ENCODE assay signal across 9 mouse cellular contexts in the genomic region with DNA sequence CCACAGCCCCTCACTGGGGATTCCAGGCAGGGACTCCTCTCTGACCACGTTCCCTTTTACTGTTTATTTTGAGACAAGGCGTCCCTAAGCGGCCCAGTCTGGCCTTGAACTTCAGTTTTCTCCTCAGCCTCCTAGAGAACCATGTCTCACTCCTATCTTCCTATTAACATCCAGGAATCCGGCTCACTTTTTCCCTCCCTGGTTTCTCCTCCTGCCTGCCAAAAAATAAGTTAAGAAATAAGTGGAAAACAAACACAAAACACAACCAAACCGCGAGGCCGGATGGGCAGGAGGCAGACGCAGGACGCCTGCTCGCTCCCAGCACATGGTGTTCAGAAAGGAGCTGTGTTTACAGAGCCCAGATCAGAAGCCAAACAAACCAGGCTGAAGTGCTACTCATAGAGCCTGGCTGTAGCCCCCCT. TPM values are rescaled to one million over a fixed set of nuclear protein-coding genes. Genes with fewer than 3 reads are reported as not detected.
A peak's percentile ranks its signal among the peaks of the same experiment; 100 is the strongest.
DNase-seq lines count a peak whose midpoint lies in the region; ATAC-seq and TF ChIP-seq lines count a peak whose summit lies in the region.
"Had no signal": no experiment of that assay in that cellular context is flagged by ENCODE, and none has a peak within 500 bp of the region (broad histone marks: within the 10 kb centered on the region; RNA-seq: fewer than 3 reads in every experiment).

No protein-coding gene starts in this region.

- H3K4me1 ChIP-seq in kidney, embryonic 16.5 days (ENCODE audit: insufficient read depth, low read length), result peaks cover 33% of the 10 kb centered on the region
- peaks cover 41% of the 10 kb centered on the region for H3K4me1 ChIP-seq in embryonic facial prominence, embryonic 15.5 days
- peaks cover 43% of the 10 kb centered on the region for H3K4me1 ChIP-seq in limb, embryonic 10.5 days

- TF ChIP-seq POLR2A in myocyte (IDR thresholded peaks at IDR 0.05; ENCODE audit: insufficient read length, low read depth), result no peak

- no peaks in the 10 kb centered on the region for H3K79me2 ChIP-seq in myocyte (ENCODE audit: control insufficient read depth, insufficient read depth)

- peak overlapping the region; percentile 82 for H3K27ac ChIP-seq in kidney, embryonic 16.5 days (ENCODE audit: low read length)
- peak overlapping the region; percentile 89 for H3K27ac ChIP-seq in embryonic facial prominence, embryonic 15.5 days (replicated peaks)
- H3K27ac ChIP-seq in limb, embryonic 10.5 days, result peak overlapping the region; percentile 56

- no peak for DNase-seq in kidney, adult 18-20 months
- no peak for DNase-seq in limb, embryonic 10.5 days (ENCODE audit: low spot score)
- DNase-seq in layer of hippocampus, postnatal 14 days (ENCODE audit: low spot score in 2 of 2), result no peak
- no peak for DNase-seq in spleen, adult 18-20 months

- H3K9me3 ChIP-seq in kidney, embryonic 16.5 days (ENCODE audit: low read length), result no peaks in the 10 kb centered on the region
- H3K9me3 ChIP-seq in embryonic facial prominence, embryonic 15.5 days (replicated peaks), result no peaks in the 10 kb centered on the region
- H3K9me3 ChIP-seq in limb, embryonic 10.5 days (replicated peaks), result no peaks in the 10 kb centered on the region

- ATAC-seq in kidney, embryonic 16.5 days (ENCODE audit: low FRiP score, low TSS enrichment), result no peak
- ATAC-seq in embryonic facial prominence, embryonic 15.5 days (ENCODE audit: insufficient number of reproducible peaks, low FRiP score, low TSS enrichment, low read depth), result no peak
- no peak for ATAC-seq in inflammation-experienced regulatory T-cells, adult 6 months
- ATAC-seq: midbrain, embryonic 16.5 days had no signal

- no peak overlapping the region for H3ac ChIP-seq in myocyte (ENCODE audit: control insufficient read depth, insufficient read length)

- 45% methylated on average over 10 of the region's 10 CpGs for WGBS in kidney, embryonic 16.5 days
- 28% methylated on average over 10 of the region's 10 CpGs for WGBS in embryonic facial prominence, embryonic 15.5 days
- 48% methylated on average over 10 of the region's 10 CpGs for WGBS in limb, embryonic 10.5 days

- no peak overlapping the region for H3K4me2 ChIP-seq in kidney, embryonic 16.5 days (replicated peaks; ENCODE audit: low read depth, low read length)
- H3K4me2 ChIP-seq in embryonic facial prominence, embryonic 15.5 days (replicated peaks), result no peak overlapping the region
- H3K4me2 ChIP-seq in myocyte (ENCODE audit: low read depth), result no peak overlapping the region

- H3K27me3 ChIP-seq in kidney, embryonic 16.5 days (ENCODE audit: insufficient read depth, low read length), result no peaks in the 10 kb centered on the region
- H3K27me3 ChIP-seq in embryonic facial prominence, embryonic 15.5 days, result no peaks in the 10 kb centered on the region
- no peaks in the 10 kb centered on the region for H3K27me3 ChIP-seq in limb, embryonic 10.5 days (ENCODE audit: low read depth, poor library complexity, severe bottlenecking)
- no peaks in the 10 kb centered on the region for H3K27me3 ChIP-seq in myocyte (ENCODE audit: control insufficient read depth, insufficient read depth, insufficient read length)

- H3K36me3 ChIP-seq in kidney, embryonic 16.5 days (ENCODE audit: insufficient read depth, low read length), result no peaks in the 10 kb centered on the region
- H3K36me3 ChIP-seq in embryonic facial prominence, embryonic 15.5 days, result no peaks in the 10 kb centered on the region
- H3K36me3 ChIP-seq in limb, embryonic 10.5 days, result no peaks in the 10 kb centered on the region
- H3K36me3 ChIP-seq in myocyte (ENCODE audit: control insufficient read depth, insufficient read depth), result no peaks in the 10 kb centered on the region

- H3K9ac ChIP-seq in kidney, embryonic 16.5 days (replicated peaks; ENCODE audit: low read length), result 0 out of 2 replicates have a peak overlapping the region, but pooled peaks have one; percentile 27
- H3K9ac ChIP-seq in embryonic facial prominence, embryonic 15.5 days, result no peak overlapping the region

- no peak overlapping the region for H3K4me3 ChIP-seq in kidney, embryonic 16.5 days (ENCODE audit: low read length)
- no peak overlapping the region for H3K4me3 ChIP-seq in embryonic facial prominence, embryonic 15.5 days (replicated peaks)
- H3K4me3 ChIP-seq in limb, embryonic 10.5 days, result no peak overlapping the region
- peak overlapping the region; percentile 4 for H3K4me3 ChIP-seq in myocyte

TF ChIP-seq in myocyte, 11 proteins besides CTCF, POLR2A, EP300 and RAD21:
- TF ChIP-seq TCF12 (IDR thresholded peaks at IDR 0.05; ENCODE audit: insufficient read depth, poor library complexity, severe bottlenecking), result no peak

RNA-seq across cellular contexts. Expression of a gene that starts 32.2 kb away (rescaled TPM):
- 22.3 and 24.1 TPM in 2 replicates for polyA plus RNA-seq in kidney, embryonic 16.5 days (2015; fragmentation: Nextera tagmentation; extraction: Ambion mirVana)
- 43.7 and 46.6 TPM in 2 replicates for polyA plus RNA-seq in embryonic facial prominence, embryonic 15.5 days (2015; fragmentation: Nextera tagmentation; extraction: Ambion mirVana)
- 4.5 and 9.8 TPM in 2 replicates for polyA plus RNA-seq in limb, embryonic 10.5 days (2016; fragmentation: Nextera tagmentation; extraction: Ambion mirVana)
- polyA plus RNA-seq in myocyte (2012; fragmentation: generic; extraction: Trizol), result 52.2 TPM
- polyA plus RNA-seq in inflammation-experienced regulatory T-cells, adult 6 months (2017; shearing (Covaris generic)), result 10 to 100 TPM; 26.4 to 51.5 (median 39.3) TPM
- 10 to 100 TPM; 14.0 to 17.6 TPM for total RNA-seq in layer of hippocampus, postnatal 14 days (2021)

RNA-seq across cellular contexts. Expression of a gene that starts 44.0 kb away (rescaled TPM):
- polyA plus RNA-seq in kidney, embryonic 16.5 days (2015; fragmentation: Nextera tagmentation; extraction: Ambion mirVana), result 61.8 and 62.4 TPM in 2 replicates
- 56.7 and 60.1 TPM in 2 replicates for polyA plus RNA-seq in embryonic facial prominence, embryonic 15.5 days (2015; fragmentation: Nextera tagmentation; extraction: Ambion mirVana)
- 85.0 and 85.4 TPM in 2 replicates for polyA plus RNA-seq in limb, embryonic 10.5 days (2016; fragmentation: Nextera tagmentation; extraction: Ambion mirVana)
- polyA plus RNA-seq in myocyte (2012; fragmentation: generic; extraction: Trizol), result 65.2 TPM
- polyA plus RNA-seq in inflammation-experienced regulatory T-cells, adult 6 months (2017; shearing (Covaris generic)), result 1 to 10 TPM; 2.4 to 4.5 (median 3.5) TPM
- 10 to 100 TPM; 18.2 to 21.5 TPM for total RNA-seq in layer of hippocampus, postnatal 14 days (2021)

RNA-seq across cellular contexts. Expression of a gene that starts 52.7 kb away (rescaled TPM):
- 6.6 and 6.7 TPM in 2 replicates for polyA plus RNA-seq in kidney, embryonic 16.5 days (2015; fragmentation: Nextera tagmentation; extraction: Ambion mirVana)
- polyA plus RNA-seq in embryonic facial prominence, embryonic 15.5 days (2015; fragmentation: Nextera tagmentation; extraction: Ambion mirVana), result 11.2 and 12.3 TPM in 2 replicates
- 4.3 and 4.5 TPM in 2 replicates for polyA plus RNA-seq in limb, embryonic 10.5 days (2016; fragmentation: Nextera tagmentation; extraction: Ambion mirVana)
- polyA plus RNA-seq in myocyte (2012; fragmentation: generic; extraction: Trizol), result 0.47 TPM
- not detected for polyA plus RNA-seq in inflammation-experienced regulatory T-cells, adult 6 months (2017; shearing (Covaris generic))
- 100 to 1,000 TPM; 170 to 173 TPM for total RNA-seq in layer of hippocampus, postnatal 14 days (2021)

Comparison
In these comparisons a context has a peak if more than half of its experiments do, and no peak if none do; other contexts are left out.
1. RNA of a gene that starts 44.0 kb away (polyA plus RNA-seq): 85.0 to 85.4 TPM in limb, embryonic 10.5 days, 65.2 TPM in myocyte (single experiment), 61.8 to 62.4 TPM in kidney, embryonic 16.5 days and 56.7 to 60.1 TPM in embryonic facial prominence, embryonic 15.5 days; 2.4 to 4.5 TPM in inflammation-experienced regulatory T-cells, adult 6 months; every median in the first group is over 10 times any median in the second.
2. Peak in every context shown above with its lines, with median percentiles within 50 percentile points of each other: H3K27ac ChIP-seq.